Mouse (Mus musculus): ENCODE data around the gene Brd2. TPM values are rescaled to one million over a fixed set of nuclear protein-coding genes. Genes with fewer than 3 reads are reported as not detected.

Gene Brd2
- polyA plus RNA-seq, 2 experiments, result 121 to 197 TPM

GRCm38 (mm10) chr17:34096497-34097010 is 25.9 kb downstream of the Brd2 start:
- Histone ChIP-seq H3K4me2 (replicated peaks; ENCODE audit: low read depth, low read length, severe bottlenecking) (no peak overlapping the region), H3K9me3 (ENCODE audit: control insufficient read depth, low read length) (no peaks in the 10 kb centered on the region), H3K27ac (replicated peaks; ENCODE audit: low read depth, low read length) (no peak overlapping the region), H3K4me3 (replicated peaks; ENCODE audit: low read length) (no peak overlapping the region), H3K36me3 (ENCODE audit: control insufficient read depth, insufficient read depth, low read length) (no peaks in the 10 kb centered on the region), H3K4me1 (ENCODE audit: control insufficient read depth, insufficient read depth, low read length) (peaks cover 3% of the 10 kb centered on the region; the same call in 1 of the 2 replicates), H3K9ac (ENCODE audit: low read depth, low read length, severe bottlenecking) (no peak overlapping the region), H3K27me3 (ENCODE audit: control insufficient read depth, insufficient read depth, low read length) (no peaks in the 10 kb centered on the region)
- DNase-seq (ENCODE audit: low spot score) (no peak), ATAC-seq (ENCODE audit: low FRiP score, low read depth) (no peak)
- WGBS, result 75% methylated on average over 3 of the region's 3 CpGs
- TF ChIP-seq POLR2A (IDR thresholded peaks at IDR 0.05; ENCODE audit: borderline replicate concordance, extremely low read depth, insufficient read depth, insufficient read length), result no peak

GRCm38 (mm10) chr17:34094283-34095035 is 28.0 kb downstream of the Brd2 start:
- no peak for TF ChIP-seq POLR2A (IDR thresholded peaks at IDR 0.05; ENCODE audit: borderline replicate concordance, extremely low read depth, insufficient read depth, insufficient read length)
- Histone ChIP-seq H3K4me3 (replicated peaks; ENCODE audit: low read length) (no peak overlapping the region), H3K27me3 (ENCODE audit: control insufficient read depth, insufficient read depth, low read length) (no peaks in the 10 kb centered on the region), H3K9me3 (ENCODE audit: control insufficient read depth, low read length) (no peaks in the 10 kb centered on the region), H3K4me1 (ENCODE audit: control insufficient read depth, insufficient read depth, low read length) (no peaks in the 10 kb centered on the region), H3K4me2 (replicated peaks; ENCODE audit: low read depth, low read length, severe bottlenecking) (no peak overlapping the region), H3K36me3 (ENCODE audit: control insufficient read depth, insufficient read depth, low read length) (no peaks in the 10 kb centered on the region), H3K27ac (replicated peaks; ENCODE audit: low read depth, low read length) (no peak overlapping the region), H3K9ac (ENCODE audit: low read depth, low read length, severe bottlenecking) (no peak overlapping the region)
- no peak for ATAC-seq (ENCODE audit: low FRiP score, low read depth)
- no peak for DNase-seq (ENCODE audit: low spot score)
- 79% methylated on average over 27 of the region's 27 CpGs for WGBS

GRCm38 (mm10) chr17:34093199-34093874 is 29.1 kb downstream of the Brd2 start:
- Histone ChIP-seq H3K27ac (replicated peaks; ENCODE audit: low read depth, low read length) (no peak overlapping the region), H3K4me1 (ENCODE audit: control insufficient read depth, insufficient read depth, low read length) (no peaks in the 10 kb centered on the region), H3K9me3 (ENCODE audit: control insufficient read depth, low read length) (no peaks in the 10 kb centered on the region), H3K4me2 (replicated peaks; ENCODE audit: low read depth, low read length, severe bottlenecking) (peak overlapping the region; percentile 25; the same call in 1 of the 2 replicates), H3K9ac (ENCODE audit: low read depth, low read length, severe bottlenecking) (no peak overlapping the region), H3K4me3 (replicated peaks; ENCODE audit: low read length) (no peak overlapping the region), H3K27me3 (ENCODE audit: control insufficient read depth, insufficient read depth, low read length) (no peaks in the 10 kb centered on the region), H3K36me3 (ENCODE audit: control insufficient read depth, insufficient read depth, low read length) (no peaks in the 10 kb centered on the region)
- 30% methylated on average over 7 of the region's 7 CpGs for WGBS
- ATAC-seq (ENCODE audit: low FRiP score, low read depth) (peak; percentile 82), DNase-seq (ENCODE audit: low spot score) (peak; percentile 71)
- no peak for TF ChIP-seq POLR2A (IDR thresholded peaks at IDR 0.05; ENCODE audit: borderline replicate concordance, extremely low read depth, insufficient read depth, insufficient read length)

GRCm38 (mm10) chr17:34092197-34092875 is 30.1 kb downstream of the Brd2 start, which contains the start of gene H2-Oa:
TSS of gene H2-Oa (plus strand) at chr17:34092340.
- H3K9ac ChIP-seq (ENCODE audit: low read depth, low read length, severe bottlenecking), result no peak within 1 kb of the TSS
- no peak within 1 kb of the TSS for H3K4me2 ChIP-seq (replicated peaks; ENCODE audit: low read depth, low read length, severe bottlenecking)
- H3K4me1 ChIP-seq (ENCODE audit: control insufficient read depth, insufficient read depth, low read length), result no peaks in the 10 kb centered on the region
- H3K36me3 ChIP-seq (ENCODE audit: control insufficient read depth, insufficient read depth, low read length), result no peaks in the 10 kb centered on the region
- DNase-seq (ENCODE audit: low spot score) (no peak), ATAC-seq (ENCODE audit: low FRiP score, low read depth) (no peak)
- H3K27ac ChIP-seq (replicated peaks; ENCODE audit: low read depth, low read length), result no peak within 1 kb of the TSS
- no peak for TF ChIP-seq POLR2A (IDR thresholded peaks at IDR 0.05; ENCODE audit: borderline replicate concordance, extremely low read depth, insufficient read depth, insufficient read length)
- H3K27me3 ChIP-seq (ENCODE audit: control insufficient read depth, insufficient read depth, low read length), result no peaks in the 10 kb centered on the region
- H3K9me3 ChIP-seq (ENCODE audit: control insufficient read depth, low read length), result no peaks in the 10 kb centered on the region
- H3K4me3 ChIP-seq (replicated peaks; ENCODE audit: low read length), result no peak within 1 kb of the TSS
- WGBS, result 33% methylated on average over 11 of the region's 11 CpGs

- Histone ChIP-seq H3K36me3 (ENCODE audit: control insufficient read depth, insufficient read depth, low read length) (no peaks in the 10 kb centered on the region), H3K27ac (replicated peaks; ENCODE audit: low read depth, low read length) (no peak overlapping the region), H3K9me3 (ENCODE audit: control insufficient read depth, low read length) (no peaks in the 10 kb centered on the region), H3K4me2 (replicated peaks; ENCODE audit: low read depth, low read length, severe bottlenecking) (no peak overlapping the region), H3K27me3 (ENCODE audit: control insufficient read depth, insufficient read depth, low read length) (no peaks in the 10 kb centered on the region), H3K4me3 (replicated peaks; ENCODE audit: low read length) (no peak overlapping the region), H3K4me1 (ENCODE audit: control insufficient read depth, insufficient read depth, low read length) (no peaks in the 10 kb centered on the region), H3K9ac (ENCODE audit: low read depth, low read length, severe bottlenecking) (no peak overlapping the region)
- no peak for TF ChIP-seq POLR2A (IDR thresholded peaks at IDR 0.05; ENCODE audit: borderline replicate concordance, extremely low read depth, insufficient read depth, insufficient read length)
- 50% methylated on average over 7 of the region's 7 CpGs for WGBS
- no peak for ATAC-seq (ENCODE audit: low FRiP score, low read depth)
- no peak for DNase-seq (ENCODE audit: low spot score)
Observed at GRCm38 (mm10) chr17:34090923-34091322, 31.5 kb downstream of the Brd2 start.
